Mouse (Mus musculus): Measurements from ENCODE around the gene Ogfod3.

The Ogfod3 gene

GRCm38 (mm10) chr11:121199851-121200250 lies 4.7 kb downstream of the Ogfod3 start:
- DNase-seq (ENCODE audit: low spot score), result no peak

- DNase-seq (ENCODE audit: low spot score), result no peak
Observed at GRCm38 (mm10) chr11:121198622-121199021, 5.9 kb downstream of the Ogfod3 start.

GRCm38 (mm10) chr11:121193415-121193814 lies 11.1 kb downstream of the Ogfod3 start:
- no peak for DNase-seq (ENCODE audit: low spot score)

- no peak for DNase-seq (ENCODE audit: low spot score)
Observed at GRCm38 (mm10) chr11:121192742-121193141, 11.8 kb downstream of the Ogfod3 start.

- DNase-seq (ENCODE audit: low spot score), result no peak
Observed at GRCm38 (mm10) chr11:121189681-121190080, 14.8 kb downstream of the Ogfod3 start.

GRCm38 (mm10) chr11:121176285-121177270 lies 27.9 kb downstream of the Ogfod3 start:
- no peak for DNase-seq (ENCODE audit: low spot score)

GRCm38 (mm10) chr11:121174234-121174633 lies 30.3 kb downstream of the Ogfod3 start:
- no peak for DNase-seq (ENCODE audit: low spot score)

- no peak for DNase-seq (ENCODE audit: low spot score)
Observed at GRCm38 (mm10) chr11:121173203-121173602, 31.3 kb downstream of the Ogfod3 start.

- no peak for DNase-seq (ENCODE audit: low spot score)
Observed at GRCm38 (mm10) chr11:121163751-121164150, 40.8 kb downstream of the Ogfod3 start.

GRCm38 (mm10) chr11:121160636-121161346 lies 43.7 kb downstream of the Ogfod3 start:
- DNase-seq (ENCODE audit: low spot score), result no peak

GRCm38 (mm10) chr11:121159971-121160370 lies 44.5 kb downstream of the Ogfod3 start, which contains the start of gene Uts2r:
Gene Uts2r (plus strand): TSS chr11:121160271.
- DNase-seq (ENCODE audit: low spot score), result no peak

GRCm38 (mm10) chr11:121156411-121156891 lies 48.1 kb downstream of the Ogfod3 start:
- DNase-seq (ENCODE audit: low spot score), result no peak

GRCm38 (mm10) chr11:121154203-121154602 lies 50.3 kb downstream of the Ogfod3 start:
- no peak for DNase-seq (ENCODE audit: low spot score)

- DNase-seq (ENCODE audit: low spot score), result no peak
Observed at GRCm38 (mm10) chr11:121148193-121148592, 56.3 kb downstream of the Ogfod3 start.

GRCm38 (mm10) chr11:121145865-121146264 lies 58.6 kb downstream of the Ogfod3 start, which contains the start of gene Tex19.1:
Gene Tex19.1 (plus strand): TSS chr11:121146143.
- DNase-seq (ENCODE audit: low spot score), result no peak

GRCm38 (mm10) chr11:121143325-121144015 lies 61.0 kb downstream of the Ogfod3 start:
- no peak for DNase-seq (ENCODE audit: low spot score)

- DNase-seq (ENCODE audit: low spot score), result no peak
Observed at GRCm38 (mm10) chr11:121138732-121139131, 65.8 kb downstream of the Ogfod3 start.

GRCm38 (mm10) chr11:121137682-121138081 lies 66.8 kb downstream of the Ogfod3 start:
- DNase-seq (ENCODE audit: low spot score), result no peak

GRCm38 (mm10) chr11:121134600-121134999 lies 69.9 kb downstream of the Ogfod3 start:
- DNase-seq (ENCODE audit: low spot score), result no peak

GRCm38 (mm10) chr11:121129616-121130015 lies 74.9 kb downstream of the Ogfod3 start:
- no peak for DNase-seq (ENCODE audit: low spot score)

All from layer of hippocampus, adult 9-10 months (tissue).